Mouse (Mus musculus): ENCODE measurements around the gene Zbed4. TPM values are rescaled to one million over a fixed set of nuclear protein-coding genes. Genes with fewer than 3 reads are reported as not detected.
A peak's percentile ranks its signal among the peaks of the same experiment; 100 is the strongest.
"Not testable (repeated sequence)": the region's sequence is repeated elsewhere in the genome, so short reads cannot be mapped to it uniquely, and the experiment has no call there.

The Zbed4 gene
- 10 to 100 TPM; 10.2 to 10.7 TPM for total RNA-seq (2021)

- peak; percentile 35 to 41 for DNase-seq
These were observed at the start of gene Zbed4 for GRCm38 (mm10) chr15:88751564-88752402. Zbed4 (plus strand) TSS chr15:88751660.

GRCm38 (mm10) chr15:88702501-88702900 lies 49.0 kb upstream of the Zbed4 start:
- DNase-seq, result no peak

- DNase-seq, result no peak
These were observed 47.2 kb upstream of the Zbed4 start for GRCm38 (mm10) chr15:88704284-88704683.

- no peak for DNase-seq
These were observed 45.1 kb upstream of the Zbed4 start for GRCm38 (mm10) chr15:88706320-88706719.

- not testable (repeated sequence) for DNase-seq
These were observed 44.5 kb upstream of the Zbed4 start for GRCm38 (mm10) chr15:88706987-88707386.

- DNase-seq, result no peak
These were observed 43.3 kb upstream of the Zbed4 start for GRCm38 (mm10) chr15:88708204-88708603.

GRCm38 (mm10) chr15:88708657-88709511 lies 42.6 kb upstream of the Zbed4 start:
- DNase-seq, result no peak

GRCm38 (mm10) chr15:88709878-88710277 lies 41.6 kb upstream of the Zbed4 start:
- no peak for DNase-seq

- DNase-seq, result no peak
These were observed 39.0 kb upstream of the Zbed4 start for GRCm38 (mm10) chr15:88712501-88712900.

GRCm38 (mm10) chr15:88714021-88714589 lies 37.4 kb upstream of the Zbed4 start:
- no peak for DNase-seq

- no peak for DNase-seq
These were observed 35.1 kb upstream of the Zbed4 start for GRCm38 (mm10) chr15:88716350-88716749.

- no peak for DNase-seq
These were observed 34.2 kb upstream of the Zbed4 start for GRCm38 (mm10) chr15:88717239-88717638.

- DNase-seq, result no peak
These were observed 28.3 kb upstream of the Zbed4 start for GRCm38 (mm10) chr15:88723205-88723604.

GRCm38 (mm10) chr15:88724311-88724710 lies 27.1 kb upstream of the Zbed4 start:
- no peak for DNase-seq

- DNase-seq, result no peak
These were observed 26.4 kb upstream of the Zbed4 start for GRCm38 (mm10) chr15:88725036-88725435.

GRCm38 (mm10) chr15:88727204-88727603 lies 24.3 kb upstream of the Zbed4 start:
- no peak for DNase-seq

- DNase-seq, result no peak
These were observed 20.7 kb upstream of the Zbed4 start for GRCm38 (mm10) chr15:88730717-88731116.

GRCm38 (mm10) chr15:88732405-88733020 lies 18.9 kb upstream of the Zbed4 start:
- DNase-seq, result no peak

GRCm38 (mm10) chr15:88733041-88733751 lies 18.3 kb upstream of the Zbed4 start:
- peak; percentile 44 to 52 for DNase-seq

GRCm38 (mm10) chr15:88733834-88734571 lies 17.5 kb upstream of the Zbed4 start, which contains the start of gene Brd1:
Brd1 (minus strand) TSS chr15:88734233.
- peak; percentile 78 to 83 for DNase-seq

GRCm38 (mm10) chr15:88736166-88736565 lies 15.3 kb upstream of the Zbed4 start:
- DNase-seq, result no peak
